Mouse (Mus musculus) G1E (cell line): ENCODE data around the gene Nop58.

Experiments used
- CTCF ChIP-seq: IDR thresholded peaks from 2 replicates; pipeline ENCODE4 v1.5.1; 2012; ENCODE audit warnings: low read depth, low read length, inconsistent platforms, mixed read lengths
- GATA1 ChIP-seq: IDR thresholded peaks from 2 replicates; pipeline ENCODE4 v1.6.1; 2012; ENCODE audit warnings: borderline replicate concordance, low read length, inconsistent platforms, mixed read lengths
- TAL1 ChIP-seq: conservative IDR thresholded peaks from 2 replicates; pipeline ENCODE4 v1.6.1; 2012; ENCODE audit warnings: low read depth, low read length, inconsistent platforms, mixed read lengths

- TF ChIP-seq TAL1 = no peak
- TF ChIP-seq CTCF = no peak
- TF ChIP-seq GATA1 = no peak
Observed at GRCm38 (mm10) chr1:59730106-59730505, 45.3 kb downstream of the Nop58 start.
